8 mouse cellular contexts compared by ENCODE assay signal in the genomic region with DNA sequence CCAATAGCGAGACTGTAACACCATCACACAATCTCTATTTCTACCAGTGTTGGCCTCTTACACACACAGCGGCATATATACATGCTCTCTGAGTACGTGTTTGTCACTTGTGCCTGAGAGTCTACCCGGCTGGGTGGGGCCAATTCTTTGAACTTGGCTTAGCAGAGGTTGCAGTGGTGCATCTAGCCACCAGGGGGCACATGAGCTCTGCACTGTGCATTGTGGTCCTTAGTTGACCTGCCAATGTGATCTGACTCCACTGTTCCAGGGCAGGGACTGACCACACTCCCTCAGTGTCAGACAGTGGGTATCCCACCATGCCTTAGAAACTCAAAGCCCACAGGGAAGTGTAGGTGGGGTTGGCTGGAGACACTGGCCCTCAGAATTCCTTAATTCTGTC. TPM values are rescaled to one million over a fixed set of nuclear protein-coding genes. Genes with fewer than 3 reads are reported as not detected.
A peak's percentile ranks its signal among the peaks of the same experiment; 100 is the strongest.
DNase-seq lines count a peak whose midpoint lies in the region; ATAC-seq and TF ChIP-seq lines count a peak whose summit lies in the region.

No protein-coding gene starts in this region.

- no peaks in the 10 kb centered on the region for H3K4me1 ChIP-seq in forebrain, embryonic 13.5 days
- H3K4me1 ChIP-seq in forebrain, embryonic 12.5 days = no peaks in the 10 kb centered on the region
- H3K4me1 ChIP-seq in intestine, embryonic 16.5 days (ENCODE audit: control insufficient read depth, insufficient read depth, low read length) = no peaks in the 10 kb centered on the region
- peaks cover 3% of the 10 kb centered on the region for H3K4me1 ChIP-seq in testis, adult 2 months (ENCODE audit: control insufficient read depth, insufficient read depth, low read length)

- peak; percentile 56 for TF ChIP-seq CTCF in brain, embryonic 14.5 days (IDR thresholded peaks at IDR 0.05; ENCODE audit: borderline replicate concordance, extremely low read depth, insufficient read depth, insufficient read length)
- TF ChIP-seq CTCF in testis, adult 2 months (IDR thresholded peaks at IDR 0.05; ENCODE audit: control insufficient read depth, insufficient read depth, insufficient replicate concordance, low read depth, low read length) = peak; percentile 93; the same call in 1 of the 2 replicates

- DNase-seq in B cell, adult 2 months = peak; percentile 87 to 89
- peak; percentile 24 for DNase-seq in brain, embryonic 14.5 days (ENCODE audit: low read depth)
- DNase-seq in lung, postnatal 14 days = peak; percentile 51
- DNase-seq in left cerebral cortex, adult 8-10 months (ENCODE audit: low spot score in 2 of 2) = no peak

- no peaks in the 10 kb centered on the region for H3K27me3 ChIP-seq in forebrain, embryonic 13.5 days
- 0 out of 2 replicates have a peak, but pooled peaks cover 2% of the 10 kb centered on the region for H3K27me3 ChIP-seq in forebrain, embryonic 12.5 days
- H3K27me3 ChIP-seq in intestine, embryonic 16.5 days (replicated peaks; ENCODE audit: control insufficient read depth, insufficient read depth, low read length) = no peaks in the 10 kb centered on the region
- H3K27me3 ChIP-seq in testis, adult 2 months (ENCODE audit: control insufficient read depth, insufficient read depth, low read length) = no peaks in the 10 kb centered on the region

- 55% methylated on average over 4 of the region's 4 CpGs for WGBS in forebrain, embryonic 13.5 days
- 60% methylated on average over 4 of the region's 4 CpGs for WGBS in forebrain, embryonic 12.5 days
- 47% methylated on average over 4 of the region's 4 CpGs for WGBS in intestine, embryonic 16.5 days

- H3K4me3 ChIP-seq in forebrain, embryonic 13.5 days = no peak overlapping the region
- no peak overlapping the region for H3K4me3 ChIP-seq in forebrain, embryonic 12.5 days (replicated peaks)
- H3K4me3 ChIP-seq in intestine, embryonic 16.5 days (ENCODE audit: low read length) = no peak overlapping the region
- H3K4me3 ChIP-seq in testis, adult 2 months (ENCODE audit: control insufficient read depth, low read depth, low read length) = no peak overlapping the region

- no peaks in the 10 kb centered on the region for H3K9me3 ChIP-seq in forebrain, embryonic 13.5 days (replicated peaks)
- no peaks in the 10 kb centered on the region for H3K9me3 ChIP-seq in forebrain, embryonic 12.5 days
- H3K9me3 ChIP-seq in intestine, embryonic 16.5 days (ENCODE audit: control insufficient read depth, low read length) = no peaks in the 10 kb centered on the region

- no peak overlapping the region for H3K9ac ChIP-seq in forebrain, embryonic 13.5 days
- no peak overlapping the region for H3K9ac ChIP-seq in forebrain, embryonic 12.5 days
- H3K9ac ChIP-seq in intestine, embryonic 16.5 days (ENCODE audit: low read depth, low read length) = no peak overlapping the region

- no peak overlapping the region for H3K4me2 ChIP-seq in forebrain, embryonic 13.5 days
- no peak overlapping the region for H3K4me2 ChIP-seq in forebrain, embryonic 12.5 days
- H3K4me2 ChIP-seq in intestine, embryonic 16.5 days (ENCODE audit: low read depth, low read length) = no peak overlapping the region

- H3K27ac ChIP-seq in forebrain, embryonic 13.5 days = no peak overlapping the region
- no peak overlapping the region for H3K27ac ChIP-seq in forebrain, embryonic 12.5 days
- H3K27ac ChIP-seq in intestine, embryonic 16.5 days (ENCODE audit: low read length) = no peak overlapping the region
- H3K27ac ChIP-seq in testis, adult 2 months (ENCODE audit: control insufficient read depth, insufficient read depth, low read depth, low read length) = no peak overlapping the region

- TF ChIP-seq POLR2A in brain, embryonic 14.5 days (IDR thresholded peaks at IDR 0.05; ENCODE audit: borderline replicate concordance, extremely low read depth, insufficient read depth, insufficient read length, poor library complexity, severe bottlenecking) = no peak
- TF ChIP-seq POLR2A in testis, adult 2 months (IDR thresholded peaks at IDR 0.05; ENCODE audit: control insufficient read depth, low read depth, low read length) = no peak

- ATAC-seq in forebrain, embryonic 13.5 days = 0 out of 2 replicates have a peak, but pooled peaks have one; percentile 17
- ATAC-seq in forebrain, embryonic 12.5 days (ENCODE audit: low FRiP score) = no peak
- ATAC-seq in intestine, embryonic 16.5 days = 0 out of 2 replicates have a peak, but pooled peaks have one; percentile 13

- no peaks in the 10 kb centered on the region for H3K36me3 ChIP-seq in forebrain, embryonic 13.5 days (ENCODE audit: poor library complexity, severe bottlenecking)
- H3K36me3 ChIP-seq in forebrain, embryonic 12.5 days (replicated peaks) = no peaks in the 10 kb centered on the region
- no peaks in the 10 kb centered on the region for H3K36me3 ChIP-seq in intestine, embryonic 16.5 days (ENCODE audit: control insufficient read depth, insufficient read depth, low read length)
- H3K36me3 ChIP-seq in testis, adult 2 months (ENCODE audit: control insufficient read depth, insufficient read depth, low read length) = no peaks in the 10 kb centered on the region

RNA-seq across cellular contexts. Expression of gene Tmem121, which starts 34.1 kb away (rescaled TPM):
- 23.9 and 27.8 TPM in 2 replicates for polyA plus RNA-seq in forebrain, embryonic 13.5 days (2015; fragmentation: Nextera tagmentation; extraction: Ambion mirVana)
- 21.6 and 21.9 TPM in 2 replicates for polyA plus RNA-seq in forebrain, embryonic 12.5 days (2016; fragmentation: Nextera tagmentation; extraction: Ambion mirVana)
- 66.9 and 78.8 TPM in 2 replicates for polyA plus RNA-seq in brain, embryonic 14.5 days (2012; rRNA removed)
- 5.6 and 5.8 TPM in 2 replicates for polyA plus RNA-seq in intestine, embryonic 16.5 days (2015; fragmentation: Nextera tagmentation; extraction: Ambion mirVana)
- 1.0 and 1.3 TPM in 2 replicates for polyA plus RNA-seq in testis, adult 2 months (2012; rRNA removed)
- total RNA-seq in left cerebral cortex, adult 8-10 months (2022) = 10 to 100 TPM; 21.4 to 23.8 (median 23.1) TPM

Comparison
In these comparisons a context has a peak if more than half of its experiments do, and no peak if none do; other contexts are left out.
1. DNase-seq: peak in B cell, adult 2 months (2 of 2), brain, embryonic 14.5 days (single experiment) and lung, postnatal 14 days (single experiment); none in left cerebral cortex, adult 8-10 months (0 of 2).